Mouse (Mus musculus) erythroblast, embryonic 14.5 days (primary cell): ENCODE data around the gene Flt1.

ENCODE experiments used
- GATA1 ChIP-seq: IDR thresholded peaks from 2 replicates; pipeline ENCODE4 v1.6.1; 2012; ENCODE audit warnings: low read length, inconsistent platforms, mixed read lengths
- TAL1 ChIP-seq: IDR thresholded peaks from 3 replicates; pipeline ENCODE4 v1.6.1; 2012; ENCODE audit warnings: low read length, inconsistent platforms, mixed read lengths

- TF ChIP-seq GATA1, result no peak
- TF ChIP-seq TAL1, result no peak
Measured at GRCm38 (mm10) chr5:147723811-147724210, 2.0 kb downstream of the Flt1 start.
